Mouse (Mus musculus) CD4-positive, CD25-positive, alpha-beta regulatory T cell, adult 2 months (primary cell): ENCODE data around the gene Rsrc1.
"Not testable (repeated sequence)": the region's sequence is repeated elsewhere in the genome, so short reads cannot be mapped to it uniquely, and the experiment has no call there.

Experiments
- DNase-seq: peaks from one replicate; pipeline ENCODE4 v3.0.0-alpha.2; 2012; ENCODE audit warnings: low read depth, low spot score

The Rsrc1 gene

GRCm38 (mm10) chr3:66983481-66983880 lies 2.3 kb downstream of the Rsrc1 start:
- DNase-seq: no peak

GRCm38 (mm10) chr3:66985539-66986286 lies 4.5 kb downstream of the Rsrc1 start:
- DNase-seq: peak; percentile 86

- no peak for DNase-seq
These were observed 5.0 kb downstream of the Rsrc1 start for GRCm38 (mm10) chr3:66986287-66986560.

GRCm38 (mm10) chr3:66996820-66997219 lies 15.6 kb downstream of the Rsrc1 start:
- DNase-seq: no peak

- no peak for DNase-seq
These were observed 55.3 kb downstream of the Rsrc1 start for GRCm38 (mm10) chr3:67036387-67037062.

GRCm38 (mm10) chr3:67059755-67060154 lies 78.6 kb downstream of the Rsrc1 start:
- DNase-seq: no peak

- DNase-seq: no peak
These were observed 89.6 kb downstream of the Rsrc1 start for GRCm38 (mm10) chr3:67070575-67071488.

GRCm38 (mm10) chr3:67073653-67074052 lies 92.5 kb downstream of the Rsrc1 start:
- DNase-seq: not testable (repeated sequence)

GRCm38 (mm10) chr3:67075484-67075883 lies 94.3 kb downstream of the Rsrc1 start:
- DNase-seq: no peak

GRCm38 (mm10) chr3:67084742-67085141 lies 103.6 kb downstream of the Rsrc1 start:
- no peak for DNase-seq

- no peak for DNase-seq
These were observed 127.2 kb downstream of the Rsrc1 start for GRCm38 (mm10) chr3:67108428-67108827.

GRCm38 (mm10) chr3:67116317-67116716 lies 135.1 kb downstream of the Rsrc1 start:
- no peak for DNase-seq

- DNase-seq: peak; percentile 10
These were observed 151.3 kb downstream of the Rsrc1 start for GRCm38 (mm10) chr3:67132521-67132920.

GRCm38 (mm10) chr3:67135749-67136375 lies 154.7 kb downstream of the Rsrc1 start:
- DNase-seq: no peak

GRCm38 (mm10) chr3:67144952-67145351 lies 163.8 kb downstream of the Rsrc1 start:
- DNase-seq: no peak

- DNase-seq: no peak
These were observed 165.1 kb downstream of the Rsrc1 start for GRCm38 (mm10) chr3:67146280-67146679.

- no peak for DNase-seq
These were observed 166.1 kb downstream of the Rsrc1 start for GRCm38 (mm10) chr3:67147246-67147645.

- peak; percentile 34 for DNase-seq
These were observed 216.0 kb downstream of the Rsrc1 start for GRCm38 (mm10) chr3:67197179-67197578.

- DNase-seq: no peak
These were observed 231.9 kb downstream of the Rsrc1 start for GRCm38 (mm10) chr3:67213047-67213457.

- DNase-seq: no peak
These were observed 251.5 kb downstream of the Rsrc1 start for GRCm38 (mm10) chr3:67232617-67233241.

GRCm38 (mm10) chr3:67242451-67242850 lies 261.3 kb downstream of the Rsrc1 start:
- DNase-seq: not testable (repeated sequence)
